ENCODE assay signal across 18 mouse cellular contexts in genomic region chr2:168922466-168922865, GRCm38 (mm10). TPM values are rescaled to one million over a fixed set of nuclear protein-coding genes. Genes with fewer than 3 reads are reported as not detected.
DNase-seq lines count a peak whose midpoint lies in the region; ATAC-seq and TF ChIP-seq lines count a peak whose summit lies in the region.
"Had no signal": no experiment of that assay in that cellular context is flagged by ENCODE, and none has a peak within 500 bp of the region (broad histone marks: within the 10 kb centered on the region; RNA-seq: fewer than 3 reads in every experiment).

No protein-coding gene starts in this region.

- no peak overlapping the region for H3K9ac ChIP-seq in forebrain, postnatal 0 days
- H3K9ac ChIP-seq in forebrain, embryonic 14.5 days (ENCODE audit: low read length): no peak overlapping the region
- no peak overlapping the region for H3K9ac ChIP-seq in midbrain, postnatal 0 days (replicated peaks; ENCODE audit: low read length, poor library complexity, severe bottlenecking)
- no peak overlapping the region for H3K9ac ChIP-seq in midbrain, embryonic 14.5 days (replicated peaks; ENCODE audit: low read length)
- H3K9ac ChIP-seq: forebrain, embryonic 13.5 days had no signal

- no peaks in the 10 kb centered on the region for H3K27me3 ChIP-seq in forebrain, postnatal 0 days (ENCODE audit: insufficient read depth, low read length)
- H3K27me3 ChIP-seq in forebrain, embryonic 14.5 days (replicated peaks; ENCODE audit: control insufficient read depth, insufficient read depth, low read length): no peaks in the 10 kb centered on the region
- H3K27me3 ChIP-seq in midbrain, postnatal 0 days (ENCODE audit: insufficient read depth, low read length): no peaks in the 10 kb centered on the region
- no peaks in the 10 kb centered on the region for H3K27me3 ChIP-seq in midbrain, embryonic 14.5 days (ENCODE audit: control insufficient read depth, insufficient read depth, low read length)
- H3K27me3 ChIP-seq: forebrain, embryonic 13.5 days had no signal

- DNase-seq in forebrain, postnatal 0 days: no peak
- DNase-seq in forebrain, embryonic 14.5 days (ENCODE audit: low spot score): no peak
- no peak for DNase-seq in layer of hippocampus, adult 2 months (ENCODE audit: low spot score in 2 of 2)
- no peak for DNase-seq in layer of hippocampus, adult 9-10 months (ENCODE audit: low spot score)
- DNase-seq in midbrain, postnatal 0 days (ENCODE audit: low spot score): no peak
- no peak for DNase-seq in midbrain, embryonic 14.5 days
- DNase-seq in spleen, postnatal 36 days (ENCODE audit: low spot score in 2 of 2): no peak
- DNase-seq: adrenal gland, postnatal 10 days; cerebellum, adult 8-10 months; embryo, embryonic 11 days; heart, adult 11 months; heart, postnatal 14 days; left cerebral cortex, postnatal 4 days; retina, postnatal 1 day; spleen, adult 18-20 months had no signal

- H3K9me3 ChIP-seq in forebrain, postnatal 0 days (ENCODE audit: low read length): no peaks in the 10 kb centered on the region
- H3K9me3 ChIP-seq in forebrain, embryonic 14.5 days (replicated peaks; ENCODE audit: control insufficient read depth, low read length): no peaks in the 10 kb centered on the region
- no peaks in the 10 kb centered on the region for H3K9me3 ChIP-seq in midbrain, postnatal 0 days (ENCODE audit: low read length)
- H3K9me3 ChIP-seq in midbrain, embryonic 14.5 days (ENCODE audit: control insufficient read depth, low read length): no peaks in the 10 kb centered on the region
- H3K9me3 ChIP-seq: forebrain, embryonic 13.5 days had no signal

- no peak for TF ChIP-seq POLR2A in embryonic fibroblast, embryonic 13.5 days (IDR thresholded peaks at IDR 0.05; ENCODE audit: low read depth, low read length)

- H3K4me1 ChIP-seq in forebrain, postnatal 0 days (ENCODE audit: insufficient read depth): no peaks in the 10 kb centered on the region
- no peaks in the 10 kb centered on the region for H3K4me1 ChIP-seq in forebrain, embryonic 14.5 days (ENCODE audit: control insufficient read depth, insufficient read depth, low read length)
- no peaks in the 10 kb centered on the region for H3K4me1 ChIP-seq in midbrain, postnatal 0 days (ENCODE audit: insufficient read depth, low read length)
- H3K4me1 ChIP-seq in midbrain, embryonic 14.5 days (ENCODE audit: control insufficient read depth, insufficient read depth, low read length): no peaks in the 10 kb centered on the region
- H3K4me1 ChIP-seq in embryonic fibroblast, embryonic 13.5 days (ENCODE audit: control insufficient read depth, insufficient read depth, low read length): 0 out of 2 replicates have a peak, but pooled peaks cover 2% of the 10 kb centered on the region

- H3K4me3 ChIP-seq in forebrain, postnatal 0 days (ENCODE audit: low read depth, low read length): no peak overlapping the region
- H3K4me3 ChIP-seq in forebrain, embryonic 14.5 days (ENCODE audit: low read depth, low read length): no peak overlapping the region
- no peak overlapping the region for H3K4me3 ChIP-seq in layer of hippocampus, adult 2 months
- H3K4me3 ChIP-seq in midbrain, postnatal 0 days (ENCODE audit: low read depth, low read length): no peak overlapping the region
- H3K4me3 ChIP-seq in midbrain, embryonic 14.5 days (replicated peaks; ENCODE audit: low read depth, low read length): no peak overlapping the region
- H3K4me3 ChIP-seq in embryonic fibroblast, embryonic 13.5 days (ENCODE audit: insufficient read depth, low read length): no peak overlapping the region
- H3K4me3 ChIP-seq: forebrain, embryonic 13.5 days had no signal

- no peak overlapping the region for H3K4me2 ChIP-seq in forebrain, postnatal 0 days (ENCODE audit: low read depth)
- no peak overlapping the region for H3K4me2 ChIP-seq in forebrain, embryonic 14.5 days (ENCODE audit: low read length)
- no peak overlapping the region for H3K4me2 ChIP-seq in midbrain, postnatal 0 days (ENCODE audit: low read depth, low read length, poor library complexity, severe bottlenecking)
- H3K4me2 ChIP-seq in midbrain, embryonic 14.5 days (ENCODE audit: low read length): no peak overlapping the region
- H3K4me2 ChIP-seq: forebrain, embryonic 13.5 days had no signal

- H3K36me3 ChIP-seq in forebrain, postnatal 0 days (ENCODE audit: insufficient read depth): 0 out of 2 replicates have a peak, but pooled peaks cover 10% of the 10 kb centered on the region
- H3K36me3 ChIP-seq in forebrain, embryonic 14.5 days (ENCODE audit: control insufficient read depth, insufficient read depth, low read length): peaks cover 14% of the 10 kb centered on the region
- H3K36me3 ChIP-seq in midbrain, postnatal 0 days (ENCODE audit: insufficient read depth, low read length): peaks cover 14% of the 10 kb centered on the region; the same call in 1 of the 2 replicates
- peaks cover 12% of the 10 kb centered on the region for H3K36me3 ChIP-seq in midbrain, embryonic 14.5 days (ENCODE audit: control insufficient read depth, insufficient read depth, low read length)

- WGBS in forebrain, postnatal 0 days: 86% methylated on average over 5 of the region's 5 CpGs
- WGBS in forebrain, embryonic 14.5 days: 89% methylated on average over 5 of the region's 5 CpGs
- WGBS in midbrain, postnatal 0 days: 88% methylated on average over 5 of the region's 5 CpGs
- 87% methylated on average over 5 of the region's 5 CpGs for WGBS in midbrain, embryonic 14.5 days

- TF ChIP-seq CTCF in forebrain, postnatal 0 days (IDR thresholded peaks at IDR 0.05; ENCODE audit: low read depth): peak; percentile 45
- peak; percentile 61 for TF ChIP-seq CTCF in layer of hippocampus, adult 2 months (conservative IDR thresholded peaks at IDR 0.05)
- TF ChIP-seq CTCF in midbrain, postnatal 0 days (IDR thresholded peaks at IDR 0.05): peak; percentile 52
- peak; percentile 52; the same call in 1 of the 2 replicates for TF ChIP-seq CTCF in embryonic fibroblast, embryonic 13.5 days (IDR thresholded peaks at IDR 0.05; ENCODE audit: borderline replicate concordance, insufficient read depth, low read length)

- ATAC-seq in forebrain, postnatal 0 days: no peak
- ATAC-seq in forebrain, embryonic 14.5 days: no peak
- ATAC-seq in midbrain, postnatal 0 days (ENCODE audit: low FRiP score): no peak
- ATAC-seq in midbrain, embryonic 14.5 days (ENCODE audit: low FRiP score, low TSS enrichment): no peak
- ATAC-seq: forebrain, embryonic 13.5 days; hindbrain, embryonic 16.5 days had no signal

- no peak overlapping the region for H3K27ac ChIP-seq in forebrain, postnatal 0 days (ENCODE audit: low read depth, low read length)
- H3K27ac ChIP-seq in forebrain, embryonic 14.5 days (ENCODE audit: low read depth, low read length): no peak overlapping the region
- no peak overlapping the region for H3K27ac ChIP-seq in layer of hippocampus, adult 2 months
- H3K27ac ChIP-seq in midbrain, postnatal 0 days (ENCODE audit: low read depth, low read length): no peak overlapping the region
- no peak overlapping the region for H3K27ac ChIP-seq in midbrain, embryonic 14.5 days (replicated peaks; ENCODE audit: low read depth, low read length)
- H3K27ac ChIP-seq in embryonic fibroblast, embryonic 13.5 days (ENCODE audit: insufficient read depth, low read length): no peak overlapping the region
- H3K27ac ChIP-seq: forebrain, embryonic 13.5 days had no signal

RNA-seq across cellular contexts. Expression of gene Zfp64, which starts 32.9 kb away (rescaled TPM):
- total RNA-seq in forebrain, postnatal 0 days (2014; rRNA removed): 26.0 and 32.3 TPM in 2 replicates
- 27.6 and 29.6 TPM in 2 replicates for polyA plus RNA-seq in forebrain, postnatal 0 days (2015; fragmentation: Nextera tagmentation; extraction: Ambion mirVana)
- 29.7 and 36.6 TPM in 2 replicates for polyA plus RNA-seq in forebrain, embryonic 14.5 days (2014; fragmentation: Nextera tagmentation; extraction: Ambion mirVana)
- 10 to 100 TPM; 17.0 to 17.6 TPM for total RNA-seq in layer of hippocampus, adult 2 months (2021)
- 37.9 and 57.7 TPM in 2 replicates for total RNA-seq in midbrain, postnatal 0 days (2014; rRNA removed)
- 33.5 and 34.2 TPM in 2 replicates for polyA plus RNA-seq in midbrain, postnatal 0 days (2015; fragmentation: Nextera tagmentation; extraction: Ambion mirVana)
- polyA plus RNA-seq in midbrain, embryonic 14.5 days (2014; fragmentation: Nextera tagmentation; extraction: Ambion mirVana): 43.3 and 45.9 TPM in 2 replicates
- polyA plus RNA-seq in embryonic fibroblast, embryonic 13.5 days (2011; ENCODE audit: insufficient read length, low read depth, missing spikeins): 14.7 and 23.1 TPM in 2 replicates
